Mouse (Mus musculus) liver, adult 2 months (tissue): ENCODE measurements around the gene Msh2. TPM values are rescaled to one million over a fixed set of nuclear protein-coding genes. Genes with fewer than 3 reads are reported as not detected.

Experiments
- DNase-seq: peaks from one replicate; pipeline ENCODE4 v3.0.0-alpha.2; 2011; ENCODE audit warnings: low read depth, low spot score; ENCODE audit errors: extremely low read depth
- H3K27ac ChIP-seq: fragments of 200-500 bp; replicated peaks from 2 replicates; pipeline ENCODE4 v1.5.1; 2012; ENCODE audit warnings: low read depth, mild to moderate bottlenecking, control low read depth, inconsistent platforms, low read length; ENCODE audit not compliant: insufficient read depth
- H3K27me3 ChIP-seq: fragments of 200-500 bp; 2 replicates; pipeline ENCODE4 v1.6.1; 2012; ENCODE audit warnings: mild to moderate bottlenecking, moderate library complexity, low read length, inconsistent platforms; ENCODE audit not compliant: control insufficient read depth, insufficient read depth
- H3K36me3 ChIP-seq: fragments of 200-500 bp; 2 replicates; pipeline ENCODE4 v1.6.1; 2012; ENCODE audit warnings: low read length, inconsistent platforms; ENCODE audit not compliant: control insufficient read depth, insufficient read depth
- H3K4me1 ChIP-seq: fragments of 200-500 bp; 2 replicates; pipeline ENCODE4 v1.6.1; 2011; ENCODE audit warnings: low read length; ENCODE audit not compliant: control insufficient read depth, insufficient read depth
- H3K4me3 ChIP-seq: fragments of 200-500 bp; 2 replicates; pipeline ENCODE4 v1.5.1; 2011; ENCODE audit warnings: low read depth, mild to moderate bottlenecking, control low read depth, low read length, moderate library complexity; ENCODE audit not compliant: insufficient read depth
- H3K79me2 ChIP-seq: fragments of 200-500 bp; 2 replicates; pipeline ENCODE4 v1.6.1; 2012; ENCODE audit warnings: inconsistent platforms, mild to moderate bottlenecking, low read length, moderate library complexity; ENCODE audit not compliant: control insufficient read depth, insufficient read depth
- H3K9ac ChIP-seq: fragments of 200-500 bp; 2 replicates; pipeline ENCODE4 v1.6.1; 2012; ENCODE audit warnings: low read depth, mild to moderate bottlenecking, control low read depth, inconsistent platforms, low read length
- CTCF ChIP-seq: fragments of 200-500 bp; IDR thresholded peaks from 2 replicates; pipeline ENCODE4 v1.5.1; 2011; ENCODE audit warnings: low read depth, low read length, control low read depth
- POLR2A ChIP-seq: fragments of 200-500 bp; IDR thresholded peaks from 2 replicates; pipeline ENCODE4 v1.6.1; 2011; ENCODE audit warnings: low read length, control low read depth; ENCODE audit not compliant: insufficient read depth; ENCODE audit errors: extremely low read depth
- WGBS: fragments of 180-500 bp; shearing (Covaris S2); methylation state at CpG from one replicate; pipeline ENCODE4 v1.1.7; 2018; 5-methylcytosine and 5-hydroxymethylcytosine counted together
- polyA plus RNA-seq: library from polyadenylated mRNA; depleted of rRNA; stranded (reverse); fragments of >200 nt; gene quantifications from 2 replicates; pipeline ENCODE4 v1.2.3, GENCODE M21; 2012; rRNA removed
- total RNA-seq: library from RNA; depleted of rRNA; stranded (reverse); fragments of >200 nt; gene quantifications from 2 replicates; pipeline ENCODE4 v1.2.3, GENCODE M21; 2014; rRNA removed

Msh2 gene
- total RNA-seq (12.4 and 12.8 TPM in 2 replicates), polyA plus RNA-seq (2.1 and 2.4 TPM in 2 replicates)

- Histone ChIP-seq H3K27ac (peak within 1 kb of the TSS; percentile 23; the same call in 1 of the 2 replicates), H3K27me3 (no peaks in the 10 kb centered on the region), H3K4me3 (peak within 1 kb of the TSS; percentile 87), H3K4me1 (no peaks in the 10 kb centered on the region; the same call in 1 of the 2 replicates), H3K79me2 (peaks cover 8% of the 10 kb centered on the region; the same call in 1 of the 2 replicates), H3K9ac (peak within 1 kb of the TSS; percentile 76), H3K36me3 (no peaks in the 10 kb centered on the region)
- DNase-seq: peak; percentile 96
- peak; percentile 62 for TF ChIP-seq POLR2A
- TF ChIP-seq CTCF: no peak
- WGBS: 1% methylated on average over 44 of the region's 44 CpGs
These were observed at the start of gene Msh2 for GRCm38 (mm10) chr17:87671890-87672660. Gene Msh2, plus strand, starts transcription at chr17:87672330.

GRCm38 (mm10) chr17:87625510-87626086 is 46.5 kb upstream of the Msh2 start:
- DNase-seq: no peak
- WGBS: 59% methylated on average over 3 of the region's 3 CpGs
- H3K4me1 ChIP-seq: no peaks in the 10 kb centered on the region
- no peak for TF ChIP-seq POLR2A
- TF ChIP-seq CTCF: no peak
- no peaks in the 10 kb centered on the region for H3K79me2 ChIP-seq
- no peaks in the 10 kb centered on the region for H3K27me3 ChIP-seq
- no peak overlapping the region for H3K4me3 ChIP-seq
- H3K27ac ChIP-seq: no peak overlapping the region
- no peak overlapping the region for H3K9ac ChIP-seq
- no peaks in the 10 kb centered on the region for H3K36me3 ChIP-seq

GRCm38 (mm10) chr17:87628144-87628543 is 44.0 kb upstream of the Msh2 start:
- Histone ChIP-seq H3K27ac (no peak overlapping the region), H3K36me3 (no peaks in the 10 kb centered on the region), H3K4me1 (no peaks in the 10 kb centered on the region), H3K9ac (no peak overlapping the region), H3K79me2 (no peaks in the 10 kb centered on the region), H3K4me3 (no peak overlapping the region), H3K27me3 (no peaks in the 10 kb centered on the region)
- WGBS: 88% methylated on average over 5 of the region's 5 CpGs
- no peak for DNase-seq
- TF ChIP-seq POLR2A (no peak), CTCF (no peak)

GRCm38 (mm10) chr17:87628706-87629105 is 43.4 kb upstream of the Msh2 start:
- Histone ChIP-seq H3K79me2 (no peaks in the 10 kb centered on the region), H3K27me3 (no peaks in the 10 kb centered on the region), H3K36me3 (no peaks in the 10 kb centered on the region), H3K4me1 (no peaks in the 10 kb centered on the region), H3K4me3 (no peak overlapping the region), H3K27ac (no peak overlapping the region), H3K9ac (no peak overlapping the region)
- TF ChIP-seq CTCF: no peak
- TF ChIP-seq POLR2A: no peak
- WGBS: 78% methylated on average over 7 of the region's 7 CpGs
- DNase-seq: no peak

- TF ChIP-seq CTCF (no peak), POLR2A (no peak)
- no peak for DNase-seq
- no peaks in the 10 kb centered on the region for H3K79me2 ChIP-seq
- no peak overlapping the region for H3K27ac ChIP-seq
- H3K9ac ChIP-seq: peak overlapping the region; percentile 47
- H3K4me3 ChIP-seq: peak overlapping the region; percentile 55; the same call in 1 of the 2 replicates
- peaks cover 6% of the 10 kb centered on the region for H3K27me3 ChIP-seq
- peaks cover 5% of the 10 kb centered on the region; the same call in 1 of the 2 replicates for H3K4me1 ChIP-seq
- 12% methylated on average over 22 of the region's 22 CpGs for WGBS
- no peaks in the 10 kb centered on the region for H3K36me3 ChIP-seq
These were observed 35.1 kb upstream of the Msh2 start for GRCm38 (mm10) chr17:87637056-87637389.

- H3K4me1 ChIP-seq: peaks cover 5% of the 10 kb centered on the region; the same call in 1 of the 2 replicates
- 73% methylated on average over 5 of the region's 5 CpGs for WGBS
- no peaks in the 10 kb centered on the region for H3K79me2 ChIP-seq
- H3K36me3 ChIP-seq: no peaks in the 10 kb centered on the region
- no peak overlapping the region for H3K9ac ChIP-seq
- no peak for TF ChIP-seq CTCF
- TF ChIP-seq POLR2A: no peak
- peaks cover 6% of the 10 kb centered on the region for H3K27me3 ChIP-seq
- no peak overlapping the region for H3K27ac ChIP-seq
- H3K4me3 ChIP-seq: no peak overlapping the region
- DNase-seq: no peak
These were observed 32.9 kb upstream of the Msh2 start for GRCm38 (mm10) chr17:87639242-87639641.
